Mouse (Mus musculus): ENCODE measurements around the gene Syt9. TPM values are rescaled to one million over a fixed set of nuclear protein-coding genes. Genes with fewer than 3 reads are reported as not detected.

The Syt9 gene
- polyA plus RNA-seq, 1 experiment: not detected

DNA sequence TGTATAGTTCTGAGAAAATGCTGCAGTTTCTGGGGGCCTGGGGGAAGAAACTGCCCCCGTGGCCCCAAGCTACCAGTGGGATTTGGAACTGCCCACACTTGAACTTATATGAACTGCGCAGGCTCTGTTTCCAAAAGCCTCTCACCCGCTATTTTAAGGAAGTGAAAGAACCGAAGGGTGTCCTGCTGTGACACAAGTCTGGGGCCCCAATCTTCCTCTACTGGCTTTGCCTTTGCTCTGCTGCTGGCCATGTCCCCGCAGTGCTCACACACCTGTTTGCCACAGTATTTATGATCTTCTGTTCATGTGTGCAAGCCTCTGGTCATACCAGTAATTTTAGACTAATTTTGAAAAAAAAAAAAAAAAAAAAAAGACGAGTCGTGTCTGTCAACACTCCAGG, 223.4 kb downstream of the Syt9 start:
- no peaks in the 10 kb centered on the region for H3K79me2 ChIP-seq (ENCODE audit: control insufficient read depth, insufficient read depth)
- no peaks in the 10 kb centered on the region for H3K27me3 ChIP-seq (ENCODE audit: control insufficient read depth, insufficient read depth, insufficient read length)
- H3K4me2 ChIP-seq (ENCODE audit: low read depth): no peak overlapping the region
- no peak overlapping the region for H3K4me3 ChIP-seq
- H3K36me3 ChIP-seq (ENCODE audit: control insufficient read depth, insufficient read depth): no peaks in the 10 kb centered on the region
- H3ac ChIP-seq (ENCODE audit: control insufficient read depth, insufficient read length): no peak overlapping the region
- TF ChIP-seq MAX (IDR thresholded peaks at IDR 0.05; ENCODE audit: low read depth): no peak
- TF ChIP-seq SRF (IDR thresholded peaks at IDR 0.05; ENCODE audit: control insufficient read depth, insufficient read length, low read depth): no peak
- no peak for TF ChIP-seq CEBPB (IDR thresholded peaks at IDR 0.05; ENCODE audit: insufficient read depth, poor library complexity, severe bottlenecking)

GRCm38 (mm10) chr7:107594325-107594856, 223.9 kb downstream of the Syt9 start:
- no peaks in the 10 kb centered on the region for H3K79me2 ChIP-seq (ENCODE audit: control insufficient read depth, insufficient read depth)
- H3K4me3 ChIP-seq: no peak overlapping the region
- H3ac ChIP-seq (ENCODE audit: control insufficient read depth, insufficient read length): no peak overlapping the region
- H3K27me3 ChIP-seq (ENCODE audit: control insufficient read depth, insufficient read depth, insufficient read length): no peaks in the 10 kb centered on the region
- H3K4me2 ChIP-seq (ENCODE audit: low read depth): no peak overlapping the region
- TF ChIP-seq TCF12 (IDR thresholded peaks at IDR 0.05; ENCODE audit: insufficient read depth, poor library complexity, severe bottlenecking) (no peak), E2F4 (IDR thresholded peaks at IDR 0.05; ENCODE audit: insufficient read depth) (no peak), POLR2A (IDR thresholded peaks at IDR 0.05; ENCODE audit: insufficient read length, low read depth) (no peak), POLR2AphosphoS2 (IDR thresholded peaks at IDR 0.05; ENCODE audit: insufficient read length, low read depth) (no peak), USF1 (IDR thresholded peaks at IDR 0.05; ENCODE audit: low read depth) (no peak), MAX (IDR thresholded peaks at IDR 0.05; ENCODE audit: low read depth) (no peak), MYOD1 (IDR thresholded peaks at IDR 0.05; ENCODE audit: control insufficient read depth in 1 of 3, insufficient read length in 2 of 3, low read depth in 2 of 3) (no peak), SRF (IDR thresholded peaks at IDR 0.05; ENCODE audit: control insufficient read depth, insufficient read length, low read depth) (no peak), REST (IDR thresholded peaks at IDR 0.05; ENCODE audit: insufficient read depth, insufficient read length) (no peak), CEBPB (IDR thresholded peaks at IDR 0.05; ENCODE audit: insufficient read depth, poor library complexity, severe bottlenecking) (no peak), MYOG (IDR thresholded peaks at IDR 0.05; ENCODE audit: control insufficient read depth in 1 of 3, insufficient read depth in 1 of 3, insufficient read length in 2 of 3, low read depth in 2 of 3) (no peak), TCF3 (IDR thresholded peaks at IDR 0.05; ENCODE audit: insufficient read length, low read depth) (no peak)
- no peaks in the 10 kb centered on the region for H3K36me3 ChIP-seq (ENCODE audit: control insufficient read depth, insufficient read depth)

DNA sequence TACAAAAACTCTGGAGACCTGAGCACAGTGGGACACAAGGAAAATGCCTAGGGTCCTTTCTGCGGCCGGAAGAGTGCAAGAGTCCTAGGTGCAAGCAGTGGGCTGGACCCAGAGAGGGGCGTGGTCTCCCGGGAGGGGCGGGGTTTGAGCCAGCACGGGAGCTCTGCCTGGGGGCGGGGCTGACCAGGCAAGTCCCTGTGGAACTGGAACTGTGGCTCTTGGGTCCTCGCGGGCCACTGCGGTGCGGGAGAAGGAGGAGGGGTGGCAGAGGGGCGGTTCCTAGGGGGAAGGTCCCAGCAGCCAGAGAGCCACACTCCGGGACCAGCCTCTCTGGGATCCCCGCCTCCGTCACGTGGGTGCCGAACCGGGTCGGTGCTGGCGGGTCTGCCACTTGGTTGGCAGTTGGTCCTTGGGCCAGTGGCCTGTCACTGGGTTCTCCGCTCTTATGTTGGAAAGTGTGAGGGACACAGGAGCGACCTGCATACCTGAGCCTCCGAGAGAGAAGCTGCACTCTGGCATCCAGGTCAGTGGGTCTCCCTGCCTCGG, 224.4 kb downstream of the Syt9 start, which contains the start of gene Ppfibp2:
TSS of gene Ppfibp2 (plus strand) at position 351 of the 546 bp plus-strand sequence.
- H3K79me2 ChIP-seq (ENCODE audit: control insufficient read depth, insufficient read depth): no peaks in the 10 kb centered on the region
- H3K4me2 ChIP-seq (ENCODE audit: low read depth): no peak within 1 kb of the TSS
- H3ac ChIP-seq (ENCODE audit: control insufficient read depth, insufficient read length): no peak within 1 kb of the TSS
- no peak within 1 kb of the TSS for H3K4me3 ChIP-seq
- TF ChIP-seq TCF3 (IDR thresholded peaks at IDR 0.05; ENCODE audit: insufficient read length, low read depth) (no peak), MYOG (IDR thresholded peaks at IDR 0.05; ENCODE audit: control insufficient read depth in 1 of 3, insufficient read depth in 1 of 3, insufficient read length in 2 of 3, low read depth in 2 of 3) (no peak)
- H3K36me3 ChIP-seq (ENCODE audit: control insufficient read depth, insufficient read depth): no peaks in the 10 kb centered on the region
- H3K27me3 ChIP-seq (ENCODE audit: control insufficient read depth, insufficient read depth, insufficient read length): no peaks in the 10 kb centered on the region

DNA sequence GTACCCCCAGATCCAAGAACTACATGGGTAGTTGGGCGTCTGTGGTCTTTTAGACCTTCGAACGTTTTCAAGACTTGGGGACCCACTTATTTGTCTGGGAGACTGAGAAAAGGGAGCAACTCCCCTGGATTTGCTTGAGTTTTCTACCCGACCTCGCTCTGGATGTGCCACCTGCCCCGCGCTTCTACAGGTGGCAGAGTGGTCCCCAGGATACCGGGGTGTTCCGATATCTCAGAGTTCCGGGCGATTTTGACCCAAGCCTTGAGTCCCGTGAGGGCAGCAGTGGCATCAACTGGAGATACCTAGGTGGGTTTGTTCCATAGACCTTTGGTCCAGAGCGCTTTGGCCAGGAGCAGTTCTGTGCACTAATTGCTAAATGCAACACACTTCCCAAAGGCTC, 224.9 kb downstream of the Syt9 start:
- Histone ChIP-seq H3K27me3 (ENCODE audit: control insufficient read depth, insufficient read depth, insufficient read length) (no peaks in the 10 kb centered on the region), H3K4me2 (ENCODE audit: low read depth) (no peak overlapping the region), H3ac (ENCODE audit: control insufficient read depth, insufficient read length) (no peak overlapping the region), H3K79me2 (ENCODE audit: control insufficient read depth, insufficient read depth) (no peaks in the 10 kb centered on the region), H3K36me3 (ENCODE audit: control insufficient read depth, insufficient read depth) (no peaks in the 10 kb centered on the region), H3K4me3 (no peak overlapping the region)
- TF ChIP-seq POLR2A (IDR thresholded peaks at IDR 0.05; ENCODE audit: insufficient read length, low read depth) (no peak), MYOG (IDR thresholded peaks at IDR 0.05; ENCODE audit: control insufficient read depth in 1 of 3, insufficient read depth in 1 of 3, insufficient read length in 2 of 3, low read depth in 2 of 3) (no peak), SRF (IDR thresholded peaks at IDR 0.05; ENCODE audit: control insufficient read depth, insufficient read length, low read depth) (no peak), MAX (IDR thresholded peaks at IDR 0.05; ENCODE audit: low read depth) (no peak), E2F4 (IDR thresholded peaks at IDR 0.05; ENCODE audit: insufficient read depth) (no peak), MYOD1 (IDR thresholded peaks at IDR 0.05; ENCODE audit: control insufficient read depth in 1 of 3, insufficient read length in 2 of 3, low read depth in 2 of 3) (no peak), POLR2AphosphoS2 (IDR thresholded peaks at IDR 0.05; ENCODE audit: insufficient read length, low read depth) (no peak), REST (IDR thresholded peaks at IDR 0.05; ENCODE audit: insufficient read depth, insufficient read length) (no peak), CEBPB (IDR thresholded peaks at IDR 0.05; ENCODE audit: insufficient read depth, poor library complexity, severe bottlenecking) (no peak), TCF12 (IDR thresholded peaks at IDR 0.05; ENCODE audit: insufficient read depth, poor library complexity, severe bottlenecking) (no peak), TCF3 (IDR thresholded peaks at IDR 0.05; ENCODE audit: insufficient read length, low read depth) (no peak), USF1 (IDR thresholded peaks at IDR 0.05; ENCODE audit: low read depth) (no peak)

DNA sequence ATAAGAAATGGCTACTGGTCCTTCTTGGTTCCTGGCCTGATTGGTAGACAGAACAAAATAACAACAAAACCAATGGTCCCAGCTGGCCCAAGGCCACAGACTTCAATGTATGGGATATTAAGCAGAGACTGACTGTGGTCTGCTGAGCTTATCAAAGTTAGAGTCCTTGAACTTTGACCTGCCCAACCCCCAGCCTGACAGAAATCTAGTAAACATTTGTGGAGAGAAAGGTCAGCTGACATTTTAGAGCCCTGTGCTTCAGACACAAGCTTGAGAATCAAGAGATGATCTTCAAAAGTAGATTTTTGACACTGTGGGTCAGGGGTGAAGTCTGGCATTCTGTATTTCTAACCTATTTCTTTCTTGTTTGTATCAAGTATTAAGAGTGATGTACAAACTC, 226.2 kb downstream of the Syt9 start:
- Histone ChIP-seq H3K36me3 (ENCODE audit: control insufficient read depth, insufficient read depth) (no peaks in the 10 kb centered on the region), H3K79me2 (ENCODE audit: control insufficient read depth, insufficient read depth) (no peaks in the 10 kb centered on the region), H3K4me3 (no peak overlapping the region), H3ac (ENCODE audit: control insufficient read depth, insufficient read length) (no peak overlapping the region), H3K4me2 (ENCODE audit: low read depth) (no peak overlapping the region), H3K27me3 (ENCODE audit: control insufficient read depth, insufficient read depth, insufficient read length) (no peaks in the 10 kb centered on the region)
- TF ChIP-seq E2F4 (IDR thresholded peaks at IDR 0.05; ENCODE audit: insufficient read depth) (no peak), MAX (IDR thresholded peaks at IDR 0.05; ENCODE audit: low read depth) (no peak), MYOD1 (IDR thresholded peaks at IDR 0.05; ENCODE audit: control insufficient read depth in 1 of 3, insufficient read length in 2 of 3, low read depth in 2 of 3) (no peak), REST (IDR thresholded peaks at IDR 0.05; ENCODE audit: insufficient read depth, insufficient read length) (no peak), CEBPB (IDR thresholded peaks at IDR 0.05; ENCODE audit: insufficient read depth, poor library complexity, severe bottlenecking) (no peak), USF1 (IDR thresholded peaks at IDR 0.05; ENCODE audit: low read depth) (no peak), MYOG (IDR thresholded peaks at IDR 0.05; ENCODE audit: control insufficient read depth in 1 of 3, insufficient read depth in 1 of 3, insufficient read length in 2 of 3, low read depth in 2 of 3) (no peak), SRF (IDR thresholded peaks at IDR 0.05; ENCODE audit: control insufficient read depth, insufficient read length, low read depth) (no peak), POLR2AphosphoS2 (IDR thresholded peaks at IDR 0.05; ENCODE audit: insufficient read length, low read depth) (no peak), TCF3 (IDR thresholded peaks at IDR 0.05; ENCODE audit: insufficient read length, low read depth) (no peak), TCF12 (IDR thresholded peaks at IDR 0.05; ENCODE audit: insufficient read depth, poor library complexity, severe bottlenecking) (no peak)

All from myocyte (in vitro differentiated cells).